Mouse (Mus musculus) heart, adult 2 months (tissue): ENCODE measurements around the gene Tbc1d1.
"Not testable (repeated sequence)": the region's sequence is repeated elsewhere in the genome, so short reads cannot be mapped to it uniquely, and the experiment has no call there.

Experiments used
- CTCF ChIP-seq: fragments of 200-600 bp; IDR thresholded peaks from 2 replicates; pipeline ENCODE4 v1.8.1; 2022; ENCODE audit warnings: antibody characterized with exemption, mild to moderate bottlenecking, moderate library complexity
- EP300 ChIP-seq: fragments of 200-500 bp; IDR thresholded peaks from 2 replicates; pipeline ENCODE4 v1.6.1; 2011; ENCODE audit warnings: low read depth, low read length, control low read depth; ENCODE audit not compliant: insufficient read depth
- POLR2A ChIP-seq: fragments of 200-500 bp; IDR thresholded peaks from 2 replicates; pipeline ENCODE4 v1.6.1; 2011; ENCODE audit warnings: mild to moderate bottlenecking, low read depth, low read length, control low read depth; ENCODE audit not compliant: insufficient read depth

DNA sequence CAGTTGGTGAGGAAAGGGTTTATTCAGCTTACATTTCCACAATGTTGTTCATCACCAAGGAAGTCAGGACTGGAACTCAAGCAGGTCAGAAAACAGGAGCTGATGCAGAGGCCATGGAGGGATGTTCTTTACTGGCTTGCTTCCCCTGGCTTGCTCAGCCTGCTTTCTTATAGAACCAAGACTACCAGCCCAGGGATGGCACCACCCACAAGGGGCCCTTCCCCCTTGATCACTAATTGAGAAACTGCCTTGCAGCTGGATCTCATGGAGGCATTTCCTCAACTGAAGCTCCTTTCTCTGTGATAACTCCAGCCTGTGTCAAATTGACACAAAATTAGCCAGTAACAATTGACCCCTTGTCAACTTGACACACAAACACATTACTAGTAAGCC, 204.8 kb downstream of the Tbc1d1 start:
- TF ChIP-seq POLR2A, CTCF, EP300: not testable (repeated sequence)
